8 mouse cellular contexts compared by ENCODE assay signal in the genomic region with DNA sequence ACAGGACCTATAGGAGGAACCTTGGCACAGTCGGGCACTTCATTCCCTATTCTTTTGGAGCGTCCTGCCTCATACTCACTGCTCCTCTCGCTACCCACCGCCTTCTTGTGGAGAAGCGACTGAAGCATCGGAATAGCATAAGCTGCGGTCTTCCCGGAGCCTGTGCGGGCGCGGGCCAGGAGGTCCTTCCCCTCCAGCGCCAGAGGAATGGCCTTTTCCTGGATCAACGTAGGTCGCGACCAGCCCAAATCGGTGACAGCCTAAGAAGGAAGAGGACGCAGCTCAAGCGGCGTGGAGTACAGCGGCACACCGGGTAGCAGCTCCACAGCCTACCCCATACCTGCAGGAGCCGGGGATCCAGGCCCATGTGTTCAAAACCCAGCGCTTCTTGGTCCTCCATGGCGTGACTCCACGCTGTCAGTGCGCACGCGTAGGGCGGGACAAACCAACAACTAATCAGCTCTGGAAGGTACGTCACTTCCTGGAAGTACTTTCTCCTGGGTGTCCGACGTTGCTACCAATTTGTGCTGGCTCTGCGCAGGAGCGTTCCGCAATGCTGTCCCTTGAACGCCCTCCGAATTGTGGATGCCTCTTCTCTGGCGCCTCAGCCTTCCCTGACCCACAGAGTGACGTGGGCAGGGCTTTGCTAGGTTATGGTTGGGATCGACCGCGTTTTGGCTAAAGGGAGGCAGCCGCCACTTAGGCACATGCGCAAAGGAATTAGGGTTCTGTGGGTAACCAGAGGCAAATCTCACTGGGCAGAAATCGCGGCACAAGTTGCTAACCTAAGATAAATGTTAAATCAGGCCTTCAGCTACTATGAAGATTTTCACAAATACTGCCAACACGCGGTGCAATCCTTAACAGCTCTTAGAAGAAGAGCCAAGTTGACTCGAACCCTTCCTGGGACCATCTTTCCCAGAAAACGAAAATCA. TPM values are rescaled to one million over a fixed set of nuclear protein-coding genes. Genes with fewer than 3 reads are reported as not detected.
DNase-seq lines count a peak whose midpoint lies in the region; ATAC-seq and TF ChIP-seq lines count a peak whose summit lies in the region.

Gene Ddx56, minus strand, starts transcription at position 453 of the 935 bp plus-strand sequence.

- peak; percentile 89 to 92 for DNase-seq in gastrocnemius, adult 8-10 months (ENCODE audit: low spot score in 2 of 2)
- DNase-seq in hindlimb bud, embryonic 11.5 days (ENCODE audit: extremely low spot score, low read depth, low spot score): peak; percentile 88
- DNase-seq in left cerebral cortex, adult 8-10 months (ENCODE audit: low spot score in 2 of 2): peak; percentile 84 to 94
- DNase-seq in right cerebral cortex, postnatal 10 days (ENCODE audit: low spot score in 2 of 2): peak; percentile 96 to 97
- DNase-seq in urinary bladder, postnatal 25 days (ENCODE audit: low spot score): peak; percentile 85

- H3K4me3 ChIP-seq in cortical plate, adult 2 months (ENCODE audit: insufficient read depth, low read length): peak within 1 kb of the TSS; percentile 69
- H3K4me3 ChIP-seq in megakaryocyte, embryonic 14.5 days (replicated peaks): peak within 1 kb of the TSS; percentile 100

- no peaks in the 10 kb centered on the region for H3K27me3 ChIP-seq in megakaryocyte, embryonic 14.5 days (replicated peaks)

- no peak for TF ChIP-seq CTCF in cortical plate, adult 2 months (IDR thresholded peaks at IDR 0.05; ENCODE audit: extremely low read depth, insufficient read depth, low read length)

- ATAC-seq in activated CD4-positive, CD25-positive, alpha-beta regulatory T cell, adult 4 months: peak; percentile 97

- no peaks in the 10 kb centered on the region for H3K9me3 ChIP-seq in megakaryocyte, embryonic 14.5 days

- peaks cover 62% of the 10 kb centered on the region for H3K36me3 ChIP-seq in megakaryocyte, embryonic 14.5 days (replicated peaks; ENCODE audit: low read length)

- H3K4me1 ChIP-seq in cortical plate, adult 2 months (ENCODE audit: control insufficient read depth, insufficient read depth, low read length): no peaks in the 10 kb centered on the region; the same call in 1 of the 2 replicates
- peaks cover 40% of the 10 kb centered on the region for H3K4me1 ChIP-seq in megakaryocyte, embryonic 14.5 days

- H3K27ac ChIP-seq in cortical plate, adult 2 months (ENCODE audit: insufficient read depth, low read length): peak within 1 kb of the TSS; percentile 32

- TF ChIP-seq POLR2A in cortical plate, adult 2 months (IDR thresholded peaks at IDR 0.05; ENCODE audit: extremely low read depth, insufficient read depth, low read length): peak; percentile 92

RNA-seq across cellular contexts. Expression of gene Ddx56, which starts in this region (rescaled TPM):
- polyA plus RNA-seq in activated CD4-positive, CD25-positive, alpha-beta regulatory T cell, adult 4 months (2017; shearing (Covaris generic)): 10 to 100 TPM; 81.0 to 91.5 TPM
- 43.6 and 44.1 TPM in 2 replicates for polyA plus RNA-seq in cortical plate, adult 2 months (2012; rRNA removed)
- 10 to 100 TPM; 20.6 to 26.3 (median 21.5) TPM for total RNA-seq in gastrocnemius, adult 8-10 months (2022)
- total RNA-seq in left cerebral cortex, adult 8-10 months (2022): 10 to 100 TPM; 43.0 to 53.3 (median 49.9) TPM
- polyA plus RNA-seq in megakaryocyte, embryonic 14.5 days (2012; ENCODE audit: insufficient read depth, low replicate concordance): 6.2 and 7.6 TPM in 2 replicates

Comparison
In these comparisons a context has a peak if more than half of its experiments do, and no peak if none do; other contexts are left out.
1. Peak in every context shown above with its lines: DNase-seq, ATAC-seq, H3K4me3 ChIP-seq and H3K27ac ChIP-seq.